Mouse (Mus musculus) forebrain, postnatal 0 days (tissue): ENCODE results near the gene Gm15217. TPM values are rescaled to one million over a fixed set of nuclear protein-coding genes. Genes with fewer than 3 reads are reported as not detected.

Experiments used
- ATAC-seq: fragments of 200-750 bp; cut with Nextera tagmentation; 2 replicates; pipeline ENCODE4 v1.8.0; 2017; ENCODE audit warnings: mild to moderate bottlenecking, moderate library complexity
- DNase-seq: peaks from one replicate; pipeline ENCODE4 v3.0.0-alpha.2; 2015
- H3K27ac ChIP-seq: fragments of 300-500 bp; sonication (generic); 2 replicates; pipeline ENCODE4 v1.5.1; 2014; ENCODE audit warnings: low read depth, mild to moderate bottlenecking, antibody characterized with exemption, low read length, moderate library complexity, mixed read lengths
- H3K27me3 ChIP-seq: fragments of 300-500 bp; sonication (generic); 2 replicates; pipeline ENCODE4 v1.6.1; 2014; ENCODE audit warnings: mild to moderate bottlenecking, low read length, mixed read lengths; ENCODE audit not compliant: insufficient read depth
- H3K36me3 ChIP-seq: fragments of 300-500 bp; sonication (generic); 2 replicates; pipeline ENCODE4 v1.6.1; 2014; ENCODE audit warnings: mild to moderate bottlenecking, moderate library complexity; ENCODE audit not compliant: insufficient read depth
- H3K4me1 ChIP-seq: fragments of 300-500 bp; sonication (generic); 2 replicates; pipeline ENCODE4 v1.6.1; 2014; ENCODE audit warnings: antibody characterized with exemption; ENCODE audit not compliant: insufficient read depth
- H3K4me2 ChIP-seq: fragments of 300-500 bp; sonication (generic); 2 replicates; pipeline ENCODE4 v1.6.1; 2014; ENCODE audit warnings: low read depth, mild to moderate bottlenecking, moderate library complexity
- H3K4me3 ChIP-seq: fragments of 300-500 bp; sonication (generic); 2 replicates; pipeline ENCODE4 v1.5.1; 2014; ENCODE audit warnings: low read depth, low read length, mixed read lengths
- H3K9ac ChIP-seq: fragments of 300-500 bp; sonication (generic); 2 replicates; pipeline ENCODE4 v1.6.1; 2014; ENCODE audit warnings: mild to moderate bottlenecking
- H3K9me3 ChIP-seq: fragments of 300-500 bp; sonication (generic); 2 replicates; pipeline ENCODE4 v1.6.1; 2016; ENCODE audit warnings: low read length
- CTCF ChIP-seq: sonication (generic); IDR thresholded peaks from 2 replicates; pipeline ENCODE4 v1.5.1; 2016; ENCODE audit warnings: antibody characterized with exemption, control low read depth, low read depth
- WGBS: fragments of 180-500 bp; shearing (Covaris S2); extraction: QIAGEN DNeasy Blood & Tissue Kit; methylation state at CpG from one replicate; pipeline ENCODE4 v1.1.7; 2014; 5-methylcytosine and 5-hydroxymethylcytosine counted together
- polyA plus RNA-seq: library from polyadenylated mRNA; unstranded; fragments of >200 nt; fragmentation: Nextera tagmentation; extraction: Ambion mirVana; gene quantifications from 2 replicates; pipeline ENCODE4 v1.2.1, GENCODE M21; 2015
- total RNA-seq: library from RNA; depleted of rRNA; stranded (reverse); fragments of >200 nt; gene quantifications from 2 replicates; pipeline ENCODE4 v1.2.3, GENCODE M21; 2014; rRNA removed

Gm15217 gene
- total RNA-seq (not detected in 2 replicates), polyA plus RNA-seq (not detected in 2 replicates)

GRCm38 (mm10) chr14:46379285-46379684 lies at the start of gene Gm15217:
Gm15217 (plus strand) TSS chr14:46379414.
- H3K4me3 ChIP-seq, result no peak within 1 kb of the TSS
- no peak for TF ChIP-seq CTCF
- ATAC-seq, result no peak

GRCm38 (mm10) chr14:46333421-46334237 lies 45.6 kb upstream of the Gm15217 start:
- no peaks in the 10 kb centered on the region for H3K36me3 ChIP-seq
- ATAC-seq, result no peak
- no peak overlapping the region for H3K27ac ChIP-seq
- no peaks in the 10 kb centered on the region for H3K4me1 ChIP-seq
- no peak overlapping the region for H3K4me2 ChIP-seq
- no peaks in the 10 kb centered on the region for H3K27me3 ChIP-seq
- no peaks in the 10 kb centered on the region for H3K9me3 ChIP-seq
- H3K4me3 ChIP-seq, result no peak overlapping the region
- WGBS, result 85% methylated on average over 8 of the region's 8 CpGs
- no peak overlapping the region for H3K9ac ChIP-seq
- TF ChIP-seq CTCF, result no peak
- DNase-seq, result no peak

More at GRCm38 (mm10) chr14:46379285-46379684, at the start of gene Gm15217:
- no peak for DNase-seq
- no peak within 1 kb of the TSS for H3K27ac ChIP-seq
- no peaks in the 10 kb centered on the region for H3K9me3 ChIP-seq
- H3K36me3 ChIP-seq, result no peaks in the 10 kb centered on the region
- peak within 1 kb of the TSS; percentile 44; the same call in 1 of the 2 replicates for H3K4me2 ChIP-seq
- WGBS, result 86% methylated on average over 12 of the region's 12 CpGs
- peaks cover 4% of the 10 kb centered on the region; the same call in 1 of the 2 replicates for H3K4me1 ChIP-seq
- no peak within 1 kb of the TSS for H3K9ac ChIP-seq
- peaks cover 33% of the 10 kb centered on the region for H3K27me3 ChIP-seq

GRCm38 (mm10) chr14:46338801-46339200 lies 40.4 kb upstream of the Gm15217 start:
- no peak overlapping the region for H3K4me3 ChIP-seq
- no peaks in the 10 kb centered on the region for H3K36me3 ChIP-seq
- H3K4me2 ChIP-seq, result no peak overlapping the region
- H3K9ac ChIP-seq, result no peak overlapping the region
- H3K4me1 ChIP-seq, result no peaks in the 10 kb centered on the region
- DNase-seq, result no peak
- H3K9me3 ChIP-seq, result no peaks in the 10 kb centered on the region
- TF ChIP-seq CTCF, result no peak
- ATAC-seq, result no peak
- 85% methylated on average over 11 of the region's 11 CpGs for WGBS
- H3K27ac ChIP-seq, result no peak overlapping the region
- no peaks in the 10 kb centered on the region for H3K27me3 ChIP-seq

- TF ChIP-seq CTCF, result no peak
These were observed 34.5 kb upstream of the Gm15217 start for GRCm38 (mm10) chr14:46344750-46345149.

GRCm38 (mm10) chr14:46357286-46357685 lies 21.9 kb upstream of the Gm15217 start:
- H3K4me1 ChIP-seq, result no peaks in the 10 kb centered on the region
- no peaks in the 10 kb centered on the region for H3K27me3 ChIP-seq
- no peak overlapping the region for H3K4me2 ChIP-seq
- TF ChIP-seq CTCF, result no peak
- DNase-seq, result no peak
- H3K9me3 ChIP-seq, result no peaks in the 10 kb centered on the region
- no peak overlapping the region for H3K4me3 ChIP-seq
- H3K27ac ChIP-seq, result no peak overlapping the region
- H3K9ac ChIP-seq, result no peak overlapping the region
- no peaks in the 10 kb centered on the region for H3K36me3 ChIP-seq
- ATAC-seq, result no peak
- WGBS, result 69% methylated on average over 7 of the region's 7 CpGs

More at GRCm38 (mm10) chr14:46344750-46345149, 34.5 kb upstream of the Gm15217 start:
- Histone ChIP-seq H3K4me3 (no peak overlapping the region), H3K9ac (no peak overlapping the region), H3K27ac (no peak overlapping the region), H3K9me3 (no peaks in the 10 kb centered on the region), H3K4me1 (no peaks in the 10 kb centered on the region), H3K4me2 (no peak overlapping the region), H3K36me3 (no peaks in the 10 kb centered on the region), H3K27me3 (no peaks in the 10 kb centered on the region)
- DNase-seq, result no peak
- ATAC-seq, result no peak

- no peak for TF ChIP-seq CTCF
- DNase-seq (no peak), ATAC-seq (no peak)
- Histone ChIP-seq H3K4me3 (no peak overlapping the region), H3K36me3 (no peaks in the 10 kb centered on the region), H3K27ac (no peak overlapping the region), H3K9me3 (no peaks in the 10 kb centered on the region), H3K4me2 (no peak overlapping the region), H3K9ac (no peak overlapping the region), H3K27me3 (no peaks in the 10 kb centered on the region), H3K4me1 (no peaks in the 10 kb centered on the region)
- 88% methylated on average over 8 of the region's 8 CpGs for WGBS
These were observed 21.5 kb upstream of the Gm15217 start for GRCm38 (mm10) chr14:46357696-46358095.

GRCm38 (mm10) chr14:46363209-46363608 lies 16.0 kb upstream of the Gm15217 start:
- Histone ChIP-seq H3K27me3 (no peaks in the 10 kb centered on the region), H3K4me1 (no peaks in the 10 kb centered on the region), H3K27ac (no peak overlapping the region), H3K4me3 (no peak overlapping the region), H3K36me3 (no peaks in the 10 kb centered on the region), H3K9me3 (no peaks in the 10 kb centered on the region), H3K9ac (no peak overlapping the region), H3K4me2 (no peak overlapping the region)
- no peak for TF ChIP-seq CTCF
- DNase-seq (no peak), ATAC-seq (no peak)
- 44% methylated on average over 10 of the region's 10 CpGs for WGBS
